Mouse (Mus musculus): ENCODE results near the gene Mme. TPM values are rescaled to one million over a fixed set of nuclear protein-coding genes. Genes with fewer than 3 reads are reported as not detected.

Gene Mme
- total RNA-seq (2021) = 39.4 and 42.7 TPM in 2 replicates
- long read RNA-seq, experiment 1, partial matches to known transcripts = 2 of 8 reads
- long read RNA-seq, experiment 1, other reads (novel, unspliced or antisense) = 3 of 8 reads
- long read RNA-seq, experiment 2, partial matches to known transcripts = 1 of 4 reads
- long read RNA-seq, experiment 2, other reads (novel, unspliced or antisense) = 2 of 4 reads

GRCm38 (mm10) chr3:63241099-63241587 lies at the start of gene Mme:
Gene Mme, plus strand, starts transcription at chr3:63241537.
- DNase-seq = no peak

GRCm38 (mm10) chr3:63196565-63196964 lies 44.8 kb upstream of the Mme start:
- no peak for DNase-seq

- no peak for DNase-seq
Observed at GRCm38 (mm10) chr3:63198026-63198425, 43.3 kb upstream of the Mme start.

- DNase-seq = no peak
Observed at GRCm38 (mm10) chr3:63221867-63222591, 19.3 kb upstream of the Mme start.

- no peak for DNase-seq
Observed at GRCm38 (mm10) chr3:63223676-63224075, 17.7 kb upstream of the Mme start.

- DNase-seq = no peak
Observed at GRCm38 (mm10) chr3:63235957-63236356, 5.4 kb upstream of the Mme start.

- DNase-seq = no peak
Observed at GRCm38 (mm10) chr3:63243721-63244120, 2.4 kb downstream of the Mme start.

- no peak for DNase-seq
Observed at GRCm38 (mm10) chr3:63272091-63272490, 30.8 kb downstream of the Mme start.

GRCm38 (mm10) chr3:63294316-63294715 lies 53.0 kb downstream of the Mme start:
- DNase-seq = no peak

GRCm38 (mm10) chr3:63294791-63295190 lies 53.5 kb downstream of the Mme start:
- DNase-seq = no peak

- peak; percentile 62 for DNase-seq
Observed at GRCm38 (mm10) chr3:63295237-63295636, 53.9 kb downstream of the Mme start.

- DNase-seq = peak; percentile 78
Observed at GRCm38 (mm10) chr3:63295657-63296231, 54.4 kb downstream of the Mme start.

GRCm38 (mm10) chr3:63296411-63296810 lies 55.1 kb downstream of the Mme start:
- DNase-seq = peak; percentile 6

GRCm38 (mm10) chr3:63297787-63298186 lies 56.5 kb downstream of the Mme start:
- peak; percentile 80 for DNase-seq

- peak; percentile 61 for DNase-seq
Observed at GRCm38 (mm10) chr3:63315211-63315760, 73.9 kb downstream of the Mme start.

- no peak for DNase-seq
Observed at GRCm38 (mm10) chr3:63317496-63317895, 76.2 kb downstream of the Mme start.

- DNase-seq = no peak
Observed at GRCm38 (mm10) chr3:63325615-63326014, 84.3 kb downstream of the Mme start.

GRCm38 (mm10) chr3:63340110-63340509 lies 98.8 kb downstream of the Mme start:
- DNase-seq = no peak

GRCm38 (mm10) chr3:63340546-63340945 lies 99.2 kb downstream of the Mme start:
- peak; percentile 16 for DNase-seq

GRCm38 (mm10) chr3:63341481-63341880 lies 100.1 kb downstream of the Mme start:
- DNase-seq = no peak

GRCm38 (mm10) chr3:63344998-63345397 lies 103.7 kb downstream of the Mme start:
- no peak for DNase-seq

- no peak for DNase-seq
Observed at GRCm38 (mm10) chr3:63348893-63349426, 107.6 kb downstream of the Mme start.

- DNase-seq = no peak
Observed at GRCm38 (mm10) chr3:63350242-63350641, 108.9 kb downstream of the Mme start.

All from adrenal gland, postnatal 14 days (tissue).